Mouse (Mus musculus) kidney, embryonic 14.5 days (tissue): ENCODE results near the gene Ica1. TPM values are rescaled to one million over a fixed set of nuclear protein-coding genes. Genes with fewer than 3 reads are reported as not detected.
A peak's percentile ranks its signal among the peaks of the same experiment; 100 is the strongest.

Source experiments
- ATAC-seq: fragments of 200-750 bp; cut with Nextera tagmentation; 2 replicates; pipeline ENCODE4 v1.8.0; 2017; ENCODE audit warnings: moderate number of reproducible peaks, mild to moderate bottlenecking, moderate TSS enrichment, moderate library complexity; ENCODE audit not compliant: low FRiP score, low TSS enrichment
- H3K27ac ChIP-seq: fragments of 300-500 bp; sonication (generic); 2 replicates; pipeline ENCODE4 v1.5.1; 2014; ENCODE audit warnings: low read depth, mild to moderate bottlenecking, low read length, moderate library complexity, mixed read lengths
- H3K27me3 ChIP-seq: fragments of 300-500 bp; sonication (generic); 2 replicates; pipeline ENCODE4 v1.6.1; 2014; ENCODE audit warnings: mild to moderate bottlenecking, low read length; ENCODE audit not compliant: control insufficient read depth, insufficient read depth
- H3K36me3 ChIP-seq: fragments of 300-500 bp; sonication (generic); 2 replicates; pipeline ENCODE4 v1.6.1; 2014; ENCODE audit warnings: low read length, mixed read lengths; ENCODE audit not compliant: control insufficient read depth, insufficient read depth
- H3K4me1 ChIP-seq: fragments of 300-500 bp; sonication (generic); 2 replicates; pipeline ENCODE4 v1.6.1; 2014; ENCODE audit warnings: low read length, mixed read lengths; ENCODE audit not compliant: control insufficient read depth, insufficient read depth
- H3K4me2 ChIP-seq: fragments of 300-500 bp; sonication (generic); replicated peaks from 2 replicates; pipeline ENCODE4 v1.6.1; 2014; ENCODE audit warnings: low read depth, mild to moderate bottlenecking, low read length
- H3K4me3 ChIP-seq: fragments of 300-500 bp; sonication (generic); 2 replicates; pipeline ENCODE4 v1.5.1; 2014; ENCODE audit warnings: mild to moderate bottlenecking, low read length
- H3K9ac ChIP-seq: fragments of 300-500 bp; sonication (generic); 2 replicates; pipeline ENCODE4 v1.6.1; 2014; ENCODE audit warnings: low read depth, mild to moderate bottlenecking, low read length, moderate library complexity
- H3K9me3 ChIP-seq: fragments of 300-500 bp; sonication (generic); 2 replicates; pipeline ENCODE4 v1.6.1; 2016; ENCODE audit warnings: low read length; ENCODE audit not compliant: control insufficient read depth
- WGBS: fragments of 180-500 bp; shearing (Covaris S2); extraction: QIAGEN DNeasy Blood & Tissue Kit; methylation state at CpG from one replicate; pipeline ENCODE4 v1.1.7; 2014; 5-methylcytosine and 5-hydroxymethylcytosine counted together
- polyA plus RNA-seq: library from polyadenylated mRNA; unstranded; fragments of >200 nt; fragmentation: Nextera tagmentation; extraction: Ambion mirVana; gene quantifications from 2 replicates; pipeline ENCODE4 v1.2.1, GENCODE M21; 2014

Gene Ica1
- polyA plus RNA-seq, 1 experiment from 2014 or later = 30.0 TPM

DNA sequence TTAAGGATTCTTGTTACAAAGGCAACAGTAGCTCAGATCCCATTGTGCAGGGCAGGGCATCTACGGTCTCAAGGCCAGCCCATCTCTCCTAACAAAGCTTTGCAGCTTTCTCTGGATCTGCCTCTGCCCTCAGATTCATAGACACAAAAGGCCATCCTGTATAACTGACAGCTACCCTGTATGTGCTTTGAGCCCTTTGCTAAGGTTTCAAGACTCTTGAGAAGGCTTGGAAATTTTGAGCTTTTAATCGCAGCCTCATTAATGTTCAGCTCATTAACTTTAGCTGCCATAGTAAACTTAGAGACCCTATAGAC is 24.6 kb downstream of the Ica1 start:
- Histone ChIP-seq H3K4me1 (no peaks in the 10 kb centered on the region), H3K9ac (no peak overlapping the region), H3K27me3 (no peaks in the 10 kb centered on the region), H3K36me3 (no peaks in the 10 kb centered on the region), H3K27ac (no peak overlapping the region), H3K4me2 (no peak overlapping the region), H3K4me3 (no peak overlapping the region), H3K9me3 (no peaks in the 10 kb centered on the region)
- ATAC-seq = no peak
- WGBS = 72% methylated on average over 2 of the region's 2 CpGs

DNA sequence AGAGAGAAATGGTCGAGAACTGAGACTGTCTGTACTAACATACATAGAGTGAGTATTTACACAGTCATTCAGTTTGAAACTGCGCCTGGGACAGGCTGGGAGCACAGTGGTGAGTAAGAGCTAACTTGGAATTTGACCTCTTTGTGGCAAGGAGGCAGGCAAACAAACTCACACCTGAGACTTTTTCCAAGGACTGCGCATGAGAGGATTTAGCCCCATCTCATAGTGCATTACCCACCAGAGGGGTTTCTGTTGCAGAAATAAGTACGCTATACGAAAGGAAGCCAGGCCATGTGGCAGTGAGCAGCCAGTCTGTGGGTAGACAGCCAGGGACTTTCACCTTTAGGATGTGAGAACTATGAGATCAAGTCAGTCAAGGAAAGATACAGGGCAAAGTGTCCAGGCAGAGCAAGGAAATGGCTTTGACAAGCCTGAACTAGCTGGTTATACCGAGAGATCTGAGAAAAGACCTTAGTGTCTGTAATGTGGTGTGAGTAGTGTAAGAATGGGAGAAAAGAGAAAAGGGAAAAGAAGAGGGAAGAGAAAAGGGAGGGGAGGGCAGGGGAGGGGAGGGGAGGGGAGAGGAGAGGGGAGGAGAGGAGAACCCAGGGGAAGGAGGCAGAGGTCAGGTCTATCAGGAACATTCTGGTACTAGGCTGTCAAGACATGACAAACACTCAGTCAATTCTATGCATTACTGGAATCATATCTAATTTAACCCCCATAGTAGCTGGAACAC is 25.1 kb downstream of the Ica1 start:
- 89% methylated on average over 6 of the region's 6 CpGs for WGBS
- H3K27ac ChIP-seq = no peak overlapping the region
- no peak overlapping the region for H3K4me3 ChIP-seq
- H3K27me3 ChIP-seq = no peaks in the 10 kb centered on the region
- ATAC-seq = no peak
- H3K4me1 ChIP-seq = no peaks in the 10 kb centered on the region
- H3K4me2 ChIP-seq = no peak overlapping the region
- no peaks in the 10 kb centered on the region for H3K36me3 ChIP-seq
- no peak overlapping the region for H3K9ac ChIP-seq
- H3K9me3 ChIP-seq = no peaks in the 10 kb centered on the region

DNA sequence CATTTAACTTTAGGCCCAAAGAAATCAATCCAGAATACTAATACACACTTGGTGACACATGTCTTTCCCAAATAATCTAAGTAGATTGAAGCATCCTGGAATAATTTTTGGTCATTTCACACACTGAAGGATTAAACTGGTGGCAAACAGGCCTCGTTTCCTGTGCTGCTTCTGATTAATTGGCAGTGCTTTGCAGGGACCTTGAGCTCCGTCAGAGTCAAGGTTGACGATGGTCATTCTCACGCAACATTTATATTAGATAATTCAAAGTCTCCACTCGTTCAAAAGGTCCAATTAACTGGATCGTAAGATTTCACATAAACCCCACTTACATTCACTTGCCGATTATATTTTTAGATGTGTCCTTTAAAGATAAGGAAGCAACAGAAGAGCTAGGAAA is 33.4 kb downstream of the Ica1 start:
- H3K27ac ChIP-seq = no peak overlapping the region
- H3K27me3 ChIP-seq = no peaks in the 10 kb centered on the region
- H3K36me3 ChIP-seq = no peaks in the 10 kb centered on the region
- no peak for ATAC-seq
- H3K9me3 ChIP-seq = no peaks in the 10 kb centered on the region
- H3K4me3 ChIP-seq = no peak overlapping the region
- H3K4me1 ChIP-seq = no peaks in the 10 kb centered on the region
- no peak overlapping the region for H3K9ac ChIP-seq
- H3K4me2 ChIP-seq = no peak overlapping the region
- WGBS = 84% methylated on average over 7 of the region's 7 CpGs

DNA sequence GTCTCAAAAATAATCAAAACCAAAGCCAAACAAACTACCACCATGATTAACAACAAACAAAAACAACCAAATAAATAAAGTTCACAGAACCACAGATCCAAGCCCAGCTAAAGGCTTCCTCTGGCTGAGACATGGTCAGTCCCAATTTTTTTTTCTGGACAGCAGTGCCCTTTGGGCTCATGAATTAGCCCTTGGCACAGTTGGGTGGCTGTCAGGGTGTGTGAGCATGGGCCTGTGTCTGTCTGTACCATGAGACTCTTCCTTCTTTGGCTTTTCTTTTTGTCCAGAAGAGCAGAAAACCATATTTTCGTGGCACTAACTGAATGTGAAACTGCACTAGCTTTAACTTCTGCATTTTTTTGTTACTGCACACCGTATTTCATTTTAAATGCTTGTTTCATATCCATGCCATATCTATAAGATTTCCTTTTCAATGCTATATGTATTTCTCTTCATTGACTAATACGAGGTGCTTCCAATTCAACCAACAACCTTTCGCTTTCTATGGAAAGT is 34.0 kb downstream of the Ica1 start:
- WGBS = 92% methylated on average over 4 of the region's 4 CpGs
- H3K27ac ChIP-seq = no peak overlapping the region
- no peak overlapping the region for H3K4me3 ChIP-seq
- no peak overlapping the region for H3K4me2 ChIP-seq
- H3K4me1 ChIP-seq = no peaks in the 10 kb centered on the region
- H3K9me3 ChIP-seq = no peaks in the 10 kb centered on the region
- no peak overlapping the region for H3K9ac ChIP-seq
- no peak for ATAC-seq
- H3K36me3 ChIP-seq = no peaks in the 10 kb centered on the region
- H3K27me3 ChIP-seq = no peaks in the 10 kb centered on the region

DNA sequence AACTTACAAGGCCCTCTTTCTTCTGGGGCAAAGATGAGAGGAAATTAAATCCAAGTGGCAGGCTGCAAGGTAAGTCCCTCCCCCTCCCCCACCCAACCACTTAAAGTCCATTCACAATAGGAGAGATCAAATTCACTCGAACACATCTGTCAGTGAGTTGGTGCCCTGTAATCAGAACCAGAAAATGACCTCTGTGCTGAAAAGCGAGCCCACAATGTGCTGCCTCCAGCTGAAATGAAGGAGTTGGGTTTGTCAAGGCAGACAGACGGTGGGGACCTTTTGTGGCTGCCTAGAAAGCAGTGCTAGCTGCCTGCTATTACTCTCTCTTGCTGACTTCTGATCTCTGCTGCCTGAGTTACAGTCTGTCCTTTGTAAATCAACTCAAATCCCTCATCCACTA is 35.8 kb downstream of the Ica1 start:
- Histone ChIP-seq H3K36me3 (no peaks in the 10 kb centered on the region), H3K4me1 (no peaks in the 10 kb centered on the region)
- peak; percentile 26; the same call in 1 of the 2 replicates for ATAC-seq

DNA sequence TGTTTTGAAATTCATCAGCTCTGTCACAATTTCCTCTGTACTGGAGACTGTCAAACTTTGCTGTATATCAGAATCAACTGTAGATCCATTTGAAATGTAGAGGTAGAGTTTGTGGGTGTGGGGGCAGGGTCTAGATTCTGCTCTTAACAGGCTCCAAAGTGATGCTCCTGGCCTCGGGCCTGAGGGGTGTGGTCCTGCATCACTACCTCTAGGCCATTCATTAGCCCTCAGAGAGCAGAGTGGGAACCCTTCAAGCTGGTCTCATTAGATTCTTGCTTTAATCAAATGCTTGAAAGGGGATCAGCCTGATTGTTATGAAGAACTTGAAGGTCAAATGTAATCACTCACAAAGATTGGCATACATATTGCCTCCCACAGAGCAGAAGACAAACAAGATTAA is 36.6 kb downstream of the Ica1 start:
- Histone ChIP-seq H3K4me1 (no peaks in the 10 kb centered on the region), H3K27me3 (no peaks in the 10 kb centered on the region), H3K9ac (no peak overlapping the region), H3K36me3 (no peaks in the 10 kb centered on the region), H3K9me3 (no peaks in the 10 kb centered on the region), H3K4me2 (no peak overlapping the region), H3K27ac (no peak overlapping the region), H3K4me3 (no peak overlapping the region)
- ATAC-seq = peak; percentile 57; the same call in 1 of the 2 replicates
- 6% methylated on average over 1 of the region's 1 CpGs for WGBS

More for the DNA sequence above, 35.8 kb downstream of the Ica1 start:
- WGBS = 12% methylated on average over 3 of the region's 3 CpGs
- no peaks in the 10 kb centered on the region for H3K9me3 ChIP-seq
- no peak overlapping the region for H3K4me3 ChIP-seq
- H3K27me3 ChIP-seq = no peaks in the 10 kb centered on the region
- no peak overlapping the region for H3K27ac ChIP-seq
- no peak overlapping the region for H3K9ac ChIP-seq
- H3K4me2 ChIP-seq = no peak overlapping the region

DNA sequence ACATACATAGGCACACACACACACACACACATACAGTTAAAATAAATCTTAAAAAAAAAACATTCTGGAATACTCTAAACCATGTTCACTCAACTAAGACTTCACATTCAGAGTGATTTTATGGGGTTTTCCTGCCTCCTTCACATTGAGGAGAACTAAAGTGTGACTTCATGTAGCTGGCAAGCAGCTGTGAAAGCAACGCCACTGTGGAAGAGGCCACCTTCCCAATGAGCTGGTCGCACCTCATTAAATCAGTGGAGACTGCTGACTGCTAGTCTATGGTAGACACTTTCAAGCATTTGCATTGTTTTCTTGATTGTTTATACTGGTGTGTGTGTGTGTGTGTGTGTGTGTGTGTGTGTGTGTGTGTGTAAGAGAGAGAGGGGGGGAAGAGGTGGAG is 38.2 kb downstream of the Ica1 start:
- Histone ChIP-seq H3K4me3 (no peak overlapping the region), H3K4me2 (no peak overlapping the region), H3K36me3 (no peaks in the 10 kb centered on the region), H3K4me1 (no peaks in the 10 kb centered on the region), H3K27ac (peak overlapping the region; percentile 37; the same call in 1 of the 2 replicates), H3K9me3 (no peaks in the 10 kb centered on the region), H3K9ac (no peak overlapping the region), H3K27me3 (no peaks in the 10 kb centered on the region)
- WGBS = 10% methylated on average over 2 of the region's 2 CpGs
- peak; percentile 62 for ATAC-seq

DNA sequence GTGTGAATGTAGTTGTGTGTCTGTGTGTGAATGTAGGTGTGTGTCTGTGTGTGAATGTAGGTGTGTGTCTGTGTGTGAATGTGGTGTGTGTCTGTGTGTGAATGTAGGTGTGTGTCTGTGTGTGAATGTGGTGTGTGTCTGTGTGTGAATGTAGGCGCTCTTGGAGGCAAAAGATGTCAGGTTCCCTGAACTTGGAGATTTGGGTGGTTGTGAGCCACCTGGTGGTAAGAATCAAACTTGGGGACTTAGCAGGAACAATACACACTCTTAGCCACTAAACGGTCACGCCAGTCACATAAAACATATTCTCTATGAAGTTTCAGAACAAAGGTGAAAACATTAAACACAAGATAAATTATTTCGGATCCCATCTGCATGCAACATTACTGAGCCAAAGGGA is 39.9 kb downstream of the Ica1 start:
- Histone ChIP-seq H3K9ac (no peak overlapping the region), H3K4me3 (no peak overlapping the region), H3K27ac (no peak overlapping the region)

DNA sequence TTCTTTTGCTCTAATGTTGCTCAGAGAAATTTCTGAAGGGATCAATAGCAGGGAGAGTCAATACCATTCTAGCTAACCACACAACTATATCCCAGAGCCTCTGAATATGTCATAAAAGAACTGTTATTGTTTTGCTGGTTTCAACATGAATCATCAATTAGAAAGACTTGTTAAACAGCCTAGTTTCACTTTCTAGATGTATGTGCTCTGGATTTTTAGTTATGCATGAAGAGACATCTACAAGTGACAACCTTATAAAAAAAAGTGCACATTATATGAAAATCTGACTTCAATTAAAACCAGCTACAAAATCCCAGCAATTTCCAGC is 41.8 kb downstream of the Ica1 start:
- Histone ChIP-seq H3K4me1 (peaks cover 6% of the 10 kb centered on the region; the same call in 1 of the 2 replicates), H3K27ac (no peak overlapping the region), H3K9ac (no peak overlapping the region), H3K4me2 (no peak overlapping the region), H3K9me3 (no peaks in the 10 kb centered on the region), H3K27me3 (no peaks in the 10 kb centered on the region), H3K4me3 (no peak overlapping the region), H3K36me3 (no peaks in the 10 kb centered on the region)
- ATAC-seq = no peak

More for the DNA sequence above, 39.9 kb downstream of the Ica1 start:
- Histone ChIP-seq H3K4me1 (no peaks in the 10 kb centered on the region), H3K9me3 (no peaks in the 10 kb centered on the region), H3K36me3 (no peaks in the 10 kb centered on the region), H3K4me2 (no peak overlapping the region), H3K27me3 (no peaks in the 10 kb centered on the region)
- 62% methylated on average over 4 of the region's 4 CpGs for WGBS
- ATAC-seq = no peak
